Mouse (Mus musculus): Measurements from ENCODE around the gene Igsf9. TPM values are rescaled to one million over a fixed set of nuclear protein-coding genes. Genes with fewer than 3 reads are reported as not detected.

The Igsf9 gene
- polyA plus RNA-seq, 1 experiment from 2014 or later: 1.6 TPM

GRCm38 (mm10) chr1:172484671-172485070 is 3.1 kb downstream of the Igsf9 start:
- H3K4me1 ChIP-seq (replicated peaks): peaks cover 16% of the 10 kb centered on the region
- ATAC-seq (ENCODE audit: low read depth) (no peak), DNase-seq (no peak)
- H3K9ac ChIP-seq: no peak overlapping the region
- no peak overlapping the region for H3K4me3 ChIP-seq (replicated peaks)
- peaks cover 45% of the 10 kb centered on the region for H3K27me3 ChIP-seq
- H3K4me2 ChIP-seq: no peak overlapping the region
- H3K36me3 ChIP-seq: no peaks in the 10 kb centered on the region
- no peak overlapping the region for H3K27ac ChIP-seq
- WGBS (ENCODE audit: insufficient replicate concordance): 65% methylated on average over 13 of the region's 13 CpGs
- H3K9me3 ChIP-seq (replicated peaks): no peaks in the 10 kb centered on the region

- Histone ChIP-seq H3K4me3 (replicated peaks) (no peak overlapping the region), H3K4me1 (replicated peaks) (peaks cover 21% of the 10 kb centered on the region), H3K9me3 (replicated peaks) (no peaks in the 10 kb centered on the region), H3K36me3 (no peaks in the 10 kb centered on the region), H3K4me2 (no peak overlapping the region), H3K27me3 (peaks cover 37% of the 10 kb centered on the region), H3K9ac (no peak overlapping the region), H3K27ac (no peak overlapping the region)
- DNase-seq (no peak), ATAC-seq (ENCODE audit: low read depth) (no peak)
- 61% methylated on average over 6 of the region's 6 CpGs for WGBS (ENCODE audit: insufficient replicate concordance)
Observed at GRCm38 (mm10) chr1:172485821-172486220, 4.2 kb downstream of the Igsf9 start.

- Histone ChIP-seq H3K9me3 (replicated peaks) (no peaks in the 10 kb centered on the region), H3K36me3 (no peaks in the 10 kb centered on the region), H3K27ac (no peak overlapping the region), H3K4me1 (replicated peaks) (peaks cover 20% of the 10 kb centered on the region), H3K4me2 (no peak overlapping the region), H3K27me3 (peaks cover 33% of the 10 kb centered on the region), H3K4me3 (replicated peaks) (no peak overlapping the region), H3K9ac (no peak overlapping the region)
- no peak for DNase-seq
- WGBS (ENCODE audit: insufficient replicate concordance): 55% methylated on average over 4 of the region's 4 CpGs
- ATAC-seq (ENCODE audit: low read depth): no peak
Observed at GRCm38 (mm10) chr1:172486236-172486635, 4.6 kb downstream of the Igsf9 start.

- Histone ChIP-seq H3K27ac (no peak overlapping the region), H3K36me3 (no peaks in the 10 kb centered on the region), H3K4me2 (no peak overlapping the region), H3K4me1 (replicated peaks) (peaks cover 15% of the 10 kb centered on the region), H3K27me3 (peaks cover 29% of the 10 kb centered on the region), H3K4me3 (replicated peaks) (no peak overlapping the region), H3K9me3 (replicated peaks) (no peaks in the 10 kb centered on the region), H3K9ac (no peak overlapping the region)
- no peak for ATAC-seq (ENCODE audit: low read depth)
- 61% methylated on average over 5 of the region's 5 CpGs for WGBS (ENCODE audit: insufficient replicate concordance)
- no peak for DNase-seq
Observed at GRCm38 (mm10) chr1:172486651-172487050, 5.1 kb downstream of the Igsf9 start.

- ATAC-seq (ENCODE audit: low read depth): no peak
- H3K36me3 ChIP-seq: no peaks in the 10 kb centered on the region
- H3K4me3 ChIP-seq (replicated peaks): no peak overlapping the region
- peaks cover 17% of the 10 kb centered on the region for H3K27me3 ChIP-seq
- no peak for DNase-seq
- peaks cover 6% of the 10 kb centered on the region; the same call in 1 of the 2 replicates for H3K4me1 ChIP-seq (replicated peaks)
- H3K9me3 ChIP-seq (replicated peaks): no peaks in the 10 kb centered on the region
- WGBS (ENCODE audit: insufficient replicate concordance): 54% methylated on average over 4 of the region's 4 CpGs
- H3K27ac ChIP-seq: no peak overlapping the region
- H3K4me2 ChIP-seq: no peak overlapping the region
- H3K9ac ChIP-seq: no peak overlapping the region
Observed at GRCm38 (mm10) chr1:172487859-172488258, 6.3 kb downstream of the Igsf9 start.

GRCm38 (mm10) chr1:172488831-172489230 is 7.2 kb downstream of the Igsf9 start:
- Histone ChIP-seq H3K27ac (no peak overlapping the region), H3K4me3 (replicated peaks) (no peak overlapping the region), H3K27me3 (peaks cover 7% of the 10 kb centered on the region), H3K4me2 (no peak overlapping the region), H3K36me3 (no peaks in the 10 kb centered on the region), H3K4me1 (replicated peaks) (peaks cover 6% of the 10 kb centered on the region; the same call in 1 of the 2 replicates), H3K9me3 (replicated peaks) (no peaks in the 10 kb centered on the region), H3K9ac (no peak overlapping the region)
- 50% methylated on average over 7 of the region's 7 CpGs for WGBS (ENCODE audit: insufficient replicate concordance)
- DNase-seq: no peak
- no peak for ATAC-seq (ENCODE audit: low read depth)

GRCm38 (mm10) chr1:172489585-172490250 is 8.1 kb downstream of the Igsf9 start:
- no peak for DNase-seq
- ATAC-seq (ENCODE audit: low read depth): peak; percentile 27; the same call in 1 of the 2 replicates
- WGBS (ENCODE audit: insufficient replicate concordance): 42% methylated on average over 12 of the region's 12 CpGs
- no peak overlapping the region for H3K9ac ChIP-seq
- H3K27ac ChIP-seq: no peak overlapping the region
- peaks cover 6% of the 10 kb centered on the region for H3K27me3 ChIP-seq
- 0 out of 2 replicates have a peak overlapping the region, but pooled peaks have one; percentile 19 for H3K4me3 ChIP-seq (replicated peaks)
- peak overlapping the region; percentile 44 for H3K4me2 ChIP-seq
- no peaks in the 10 kb centered on the region for H3K9me3 ChIP-seq (replicated peaks)
- H3K36me3 ChIP-seq: no peaks in the 10 kb centered on the region
- peaks cover 6% of the 10 kb centered on the region; the same call in 1 of the 2 replicates for H3K4me1 ChIP-seq (replicated peaks)

GRCm38 (mm10) chr1:172490261-172490661 is 8.7 kb downstream of the Igsf9 start:
- Histone ChIP-seq H3K4me1 (replicated peaks) (peaks cover 6% of the 10 kb centered on the region; the same call in 1 of the 2 replicates), H3K36me3 (no peaks in the 10 kb centered on the region), H3K27me3 (peaks cover 4% of the 10 kb centered on the region), H3K4me2 (peak overlapping the region; percentile 44), H3K27ac (no peak overlapping the region), H3K4me3 (replicated peaks) (0 out of 2 replicates have a peak overlapping the region, but pooled peaks have one; percentile 19), H3K9me3 (replicated peaks) (no peaks in the 10 kb centered on the region), H3K9ac (no peak overlapping the region)
- peak; percentile 14; the same call in 1 of the 2 replicates for ATAC-seq (ENCODE audit: low read depth)
- WGBS (ENCODE audit: insufficient replicate concordance): 7% methylated on average over 10 of the region's 10 CpGs
- peak; percentile 52 for DNase-seq

- no peak overlapping the region for H3K4me3 ChIP-seq (replicated peaks)
- no peak overlapping the region for H3K27ac ChIP-seq
- H3K4me2 ChIP-seq: no peak overlapping the region
- DNase-seq (no peak), ATAC-seq (ENCODE audit: low read depth) (no peak)
- no peaks in the 10 kb centered on the region for H3K27me3 ChIP-seq
- WGBS (ENCODE audit: insufficient replicate concordance): 79% methylated on average over 8 of the region's 8 CpGs
- H3K36me3 ChIP-seq: no peaks in the 10 kb centered on the region
- peaks cover 6% of the 10 kb centered on the region; the same call in 1 of the 2 replicates for H3K4me1 ChIP-seq (replicated peaks)
- H3K9ac ChIP-seq: no peak overlapping the region
- no peaks in the 10 kb centered on the region for H3K9me3 ChIP-seq (replicated peaks)
Observed at GRCm38 (mm10) chr1:172492047-172492446, 10.5 kb downstream of the Igsf9 start.

GRCm38 (mm10) chr1:172493516-172493915 is 11.9 kb downstream of the Igsf9 start:
- no peak overlapping the region for H3K4me2 ChIP-seq
- ATAC-seq (ENCODE audit: low read depth) (no peak), DNase-seq (no peak)
- H3K4me1 ChIP-seq (replicated peaks): peaks cover 8% of the 10 kb centered on the region; the same call in 1 of the 2 replicates
- no peak overlapping the region for H3K27ac ChIP-seq
- H3K4me3 ChIP-seq (replicated peaks): no peak overlapping the region
- 29% methylated on average over 6 of the region's 6 CpGs for WGBS (ENCODE audit: insufficient replicate concordance)
- no peaks in the 10 kb centered on the region for H3K36me3 ChIP-seq
- 0 out of 2 replicates have a peak, but pooled peaks cover 3% of the 10 kb centered on the region for H3K27me3 ChIP-seq
- no peaks in the 10 kb centered on the region for H3K9me3 ChIP-seq (replicated peaks)
- H3K9ac ChIP-seq: no peak overlapping the region

- no peaks in the 10 kb centered on the region for H3K36me3 ChIP-seq
- no peak overlapping the region for H3K4me3 ChIP-seq (replicated peaks)
- no peaks in the 10 kb centered on the region for H3K9me3 ChIP-seq (replicated peaks)
- H3K4me2 ChIP-seq: no peak overlapping the region
- no peak overlapping the region for H3K27ac ChIP-seq
- ATAC-seq (ENCODE audit: low read depth) (no peak), DNase-seq (no peak)
- H3K9ac ChIP-seq: no peak overlapping the region
- H3K27me3 ChIP-seq: peaks cover 19% of the 10 kb centered on the region; the same call in 1 of the 2 replicates
- WGBS (ENCODE audit: insufficient replicate concordance): 62% methylated on average over 17 of the region's 17 CpGs
- peaks cover 14% of the 10 kb centered on the region for H3K4me1 ChIP-seq (replicated peaks)
Observed at GRCm38 (mm10) chr1:172496030-172496429, 14.4 kb downstream of the Igsf9 start.

GRCm38 (mm10) chr1:172497428-172497827 is 15.8 kb downstream of the Igsf9 start:
- DNase-seq (no peak), ATAC-seq (ENCODE audit: low read depth) (no peak)
- Histone ChIP-seq H3K4me3 (replicated peaks) (no peak overlapping the region), H3K27ac (no peak overlapping the region), H3K9me3 (replicated peaks) (no peaks in the 10 kb centered on the region), H3K9ac (no peak overlapping the region), H3K36me3 (no peaks in the 10 kb centered on the region), H3K27me3 (peaks cover 19% of the 10 kb centered on the region), H3K4me1 (replicated peaks) (peaks cover 23% of the 10 kb centered on the region), H3K4me2 (no peak overlapping the region)
- WGBS (ENCODE audit: insufficient replicate concordance): 35% methylated on average over 10 of the region's 10 CpGs
